Mouse (Mus musculus): ENCODE measurements around the gene Vmn2r124.
"Not testable (repeated sequence)": the region's sequence is repeated elsewhere in the genome, so short reads cannot be mapped to it uniquely, and the experiment has no call there.

Vmn2r124 gene

DNA sequence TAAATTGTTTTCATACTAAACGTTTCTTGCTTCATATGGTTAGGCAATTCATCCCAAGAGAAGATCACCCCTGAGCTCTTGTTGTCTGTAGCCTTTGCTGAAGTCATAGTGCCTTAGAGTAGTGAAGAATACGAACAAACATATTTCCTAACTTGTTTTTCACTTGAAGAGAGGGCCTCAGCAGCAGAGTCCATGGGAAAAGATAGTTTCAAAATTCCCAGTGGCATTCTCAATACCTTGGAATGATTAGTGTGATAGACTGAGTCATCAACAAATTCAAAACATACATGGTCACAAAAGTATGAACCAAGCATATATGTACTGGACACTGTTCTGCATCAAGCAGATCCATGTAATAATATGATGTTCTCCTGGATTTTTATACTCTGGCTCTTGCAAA, at the start of gene Vmn2r124:
Gene Vmn2r124, plus strand, starts transcription at position 301 of the 400 bp plus-strand sequence.
- no peak for DNase-seq

DNA sequence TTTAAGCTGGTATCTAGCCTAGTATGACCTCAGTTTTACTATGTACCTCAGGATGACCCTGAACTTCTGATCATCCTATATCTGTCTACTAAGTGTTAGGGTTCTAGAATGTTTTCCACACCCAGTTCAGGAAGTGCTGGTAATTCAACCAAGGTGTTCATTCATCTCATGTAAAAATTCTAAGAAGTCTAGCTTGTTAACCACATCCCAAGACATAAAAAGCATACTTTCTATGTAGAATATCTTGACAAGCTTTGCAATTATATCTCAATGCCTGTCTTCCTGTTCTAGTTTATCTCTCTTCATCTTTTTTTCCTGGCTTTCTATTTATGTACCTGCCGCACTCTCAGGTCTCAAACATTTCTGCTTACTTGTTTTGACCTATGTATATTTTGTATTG, 44.5 kb upstream of the Vmn2r124 start:
- DNase-seq: no peak

DNA sequence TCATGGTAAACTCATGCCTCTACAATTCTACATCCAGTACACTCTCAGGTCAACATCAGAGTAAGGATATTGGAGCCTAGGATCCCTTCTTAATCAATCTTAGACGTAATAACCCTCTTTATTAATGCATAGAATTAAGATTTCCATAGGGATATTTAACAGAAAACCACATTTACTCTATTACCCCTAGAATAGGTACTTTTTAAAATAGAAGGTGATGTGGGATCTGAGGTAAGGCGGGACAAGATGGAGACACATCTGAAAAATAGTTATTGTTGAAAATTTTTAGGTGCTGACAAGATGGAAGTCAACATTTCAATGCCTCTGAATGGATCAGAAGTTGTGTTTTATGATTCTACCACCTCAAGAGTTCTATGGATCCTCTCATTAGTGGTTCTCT, 27.8 kb upstream of the Vmn2r124 start, which contains the start of gene Fpr-rs4:
Gene Fpr-rs4, plus strand, starts transcription at position 301 of the 400 bp plus-strand sequence.
- no peak for DNase-seq

DNA sequence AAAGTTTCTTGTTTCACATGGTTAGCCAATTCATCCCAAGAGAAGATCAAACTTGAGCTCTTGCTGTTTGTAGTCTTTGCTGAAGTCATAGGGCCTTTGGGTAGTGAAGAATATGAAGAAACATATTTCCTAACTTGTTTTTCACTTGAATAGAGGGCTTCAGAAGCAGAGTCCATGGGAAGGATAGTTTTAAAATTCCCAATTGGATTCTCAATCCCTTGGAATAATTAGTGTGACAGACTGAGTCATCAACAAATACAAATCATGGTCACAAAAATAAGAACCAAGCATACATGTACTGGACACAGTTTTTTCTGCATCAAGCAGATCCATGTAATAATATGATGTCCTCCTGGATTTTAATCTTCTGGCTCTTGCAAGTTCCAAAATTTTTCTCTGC, 35.5 kb downstream of the Vmn2r124 start, which contains the start of gene Vmn2r91:
Gene Vmn2r91, plus strand, starts transcription at position 301 of the 400 bp plus-strand sequence.
- DNase-seq: not testable (repeated sequence)

DNA sequence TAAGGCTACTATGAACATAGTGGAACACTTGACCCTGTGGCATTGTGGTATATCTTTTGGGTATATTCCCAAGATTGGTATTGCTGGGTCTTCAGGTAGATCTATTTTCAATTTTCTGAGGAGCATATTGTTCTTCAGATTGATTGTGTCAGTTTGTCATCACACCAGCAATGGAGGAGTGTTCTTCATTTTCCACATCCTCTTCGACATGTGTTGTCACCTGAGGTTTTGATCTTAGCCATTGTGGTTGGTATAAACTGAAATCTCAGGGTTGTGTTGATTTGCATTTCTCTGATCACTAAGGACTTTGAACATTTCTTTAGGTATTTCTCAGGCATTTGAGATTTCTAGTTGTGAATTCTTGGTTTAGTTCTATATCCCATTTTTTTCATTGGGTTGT, 46.4 kb downstream of the Vmn2r124 start:
- not testable (repeated sequence) for DNase-seq

DNA sequence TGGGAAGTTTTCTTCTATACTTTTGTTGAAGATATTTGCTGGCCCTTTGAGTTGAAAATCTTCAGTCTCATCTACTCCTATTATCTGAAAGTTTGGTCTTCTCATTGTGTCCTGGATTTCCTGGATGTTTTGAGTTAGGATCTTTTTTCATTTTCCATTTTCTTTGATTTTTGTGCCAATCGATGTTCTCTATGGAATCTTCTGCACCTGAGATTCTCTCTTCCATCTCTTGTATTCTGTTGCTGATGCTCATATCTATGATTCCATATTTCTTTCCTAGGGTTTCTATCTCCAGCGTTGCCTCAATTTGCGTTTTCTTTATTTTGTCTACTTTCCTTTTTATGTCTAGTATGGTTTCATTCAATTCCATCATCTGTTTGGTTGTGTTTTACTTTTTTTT, 53.0 kb downstream of the Vmn2r124 start:
- not testable (repeated sequence) for DNase-seq

Measured in cerebellum, postnatal 14 days (tissue).